Mouse (Mus musculus) stomach, embryonic 16.5 days (tissue): ENCODE data around the gene Gsk3a. TPM values are rescaled to one million over a fixed set of nuclear protein-coding genes. Genes with fewer than 3 reads are reported as not detected.

Source experiments
- ATAC-seq: fragments of 200-750 bp; cut with Nextera tagmentation; 2 replicates; pipeline ENCODE4 v1.8.0; 2017; ENCODE audit warnings: moderate number of reproducible peaks, moderate TSS enrichment; ENCODE audit not compliant: insufficient read depth, low FRiP score
- H3K27ac ChIP-seq: fragments of 300-500 bp; sonication (generic); 2 replicates; pipeline ENCODE4 v1.5.1; 2014; ENCODE audit warnings: low read length
- H3K27me3 ChIP-seq: fragments of 300-500 bp; sonication (generic); 2 replicates; pipeline ENCODE4 v1.6.1; 2014; ENCODE audit warnings: low read length, control low read depth, mixed read lengths; ENCODE audit not compliant: control insufficient read depth, insufficient read depth
- H3K36me3 ChIP-seq: fragments of 300-500 bp; sonication (generic); 2 replicates; pipeline ENCODE4 v1.6.1; 2014; ENCODE audit warnings: low read length; ENCODE audit not compliant: control insufficient read depth, insufficient read depth
- H3K4me1 ChIP-seq: fragments of 300-500 bp; sonication (generic); 2 replicates; pipeline ENCODE4 v1.6.1; 2014; ENCODE audit warnings: low read length, control low read depth, mixed read lengths; ENCODE audit not compliant: control insufficient read depth, insufficient read depth
- H3K4me2 ChIP-seq: fragments of 300-500 bp; sonication (generic); 2 replicates; pipeline ENCODE4 v1.6.1; 2014; ENCODE audit warnings: low read depth, low read length, mixed read lengths
- H3K4me3 ChIP-seq: fragments of 300-500 bp; sonication (generic); replicated peaks from 2 replicates; pipeline ENCODE4 v1.5.1; 2014; ENCODE audit warnings: mild to moderate bottlenecking, low read length
- H3K9ac ChIP-seq: fragments of 300-500 bp; sonication (generic); 2 replicates; pipeline ENCODE4 v1.6.1; 2014; ENCODE audit warnings: low read length
- H3K9me3 ChIP-seq: fragments of 300-500 bp; sonication (generic); replicated peaks from 2 replicates; pipeline ENCODE4 v1.6.1; 2016; ENCODE audit warnings: low read length, control low read depth; ENCODE audit not compliant: control insufficient read depth
- WGBS: fragments of 180-500 bp; shearing (Covaris S2); extraction: QIAGEN DNeasy Blood & Tissue Kit; methylation state at CpG from one replicate; pipeline ENCODE4 v1.1.7; 2014; 5-methylcytosine and 5-hydroxymethylcytosine counted together
- polyA plus RNA-seq: library from polyadenylated mRNA; unstranded; fragments of >200 nt; fragmentation: Nextera tagmentation; extraction: Ambion mirVana; gene quantifications from 2 replicates; pipeline ENCODE4 v1.2.1, GENCODE M21; 2015

Gsk3a gene
- 5.7 and 6.3 TPM in 2 replicates for polyA plus RNA-seq

DNA sequence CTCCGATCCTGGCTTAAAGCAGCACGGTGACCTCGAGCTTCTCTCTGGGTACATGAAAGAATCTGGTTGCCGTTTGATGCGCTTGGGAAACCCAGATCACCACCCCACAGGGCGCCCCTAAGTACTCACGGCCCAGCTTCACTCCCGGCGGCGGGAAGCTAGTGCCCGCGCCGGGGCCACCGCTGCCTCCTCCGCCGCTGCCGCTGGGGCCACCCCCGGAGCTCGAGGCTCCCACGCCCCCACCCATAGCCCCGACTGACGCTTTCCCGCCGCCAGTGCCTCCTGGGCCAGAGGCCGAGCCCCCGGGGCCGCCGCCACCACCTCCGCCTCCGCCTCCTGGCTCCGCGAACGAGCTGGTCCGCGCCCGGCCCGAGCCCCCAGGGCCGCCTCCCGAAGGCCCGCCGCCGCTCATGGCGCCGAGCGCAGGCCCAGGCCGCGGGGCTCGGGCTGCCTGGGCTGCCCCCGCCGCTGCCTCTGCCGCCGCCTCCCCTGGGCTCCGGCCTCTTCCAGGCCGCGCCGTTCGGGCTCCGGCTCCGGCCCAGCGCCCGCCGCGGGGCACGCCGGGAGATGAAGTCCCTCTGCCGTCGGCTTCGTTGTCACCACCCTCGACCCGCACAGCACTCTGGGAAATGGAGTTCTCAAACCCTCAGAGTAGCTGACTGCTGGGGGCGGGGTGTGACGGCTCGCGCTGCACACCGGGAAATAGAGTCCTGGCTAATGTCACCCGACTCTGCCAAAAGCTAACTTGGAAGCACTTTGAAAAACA lies at the start of gene Gsk3a:
TSS of gene Gsk3a (minus strand) at position 603 of the 766 bp plus-strand sequence.
- Histone ChIP-seq H3K27ac (peak within 1 kb of the TSS; percentile 87), H3K4me3 (peak within 1 kb of the TSS; percentile 87), H3K27me3 (no peaks in the 10 kb centered on the region), H3K4me2 (peak within 1 kb of the TSS; percentile 77), H3K9ac (peak within 1 kb of the TSS; percentile 98), H3K9me3 (no peaks in the 10 kb centered on the region), H3K36me3 (no peaks in the 10 kb centered on the region), H3K4me1 (peaks cover 23% of the 10 kb centered on the region)
- peak; percentile 90 for ATAC-seq
- under 1% methylated on average over 76 of the region's 76 CpGs for WGBS

DNA sequence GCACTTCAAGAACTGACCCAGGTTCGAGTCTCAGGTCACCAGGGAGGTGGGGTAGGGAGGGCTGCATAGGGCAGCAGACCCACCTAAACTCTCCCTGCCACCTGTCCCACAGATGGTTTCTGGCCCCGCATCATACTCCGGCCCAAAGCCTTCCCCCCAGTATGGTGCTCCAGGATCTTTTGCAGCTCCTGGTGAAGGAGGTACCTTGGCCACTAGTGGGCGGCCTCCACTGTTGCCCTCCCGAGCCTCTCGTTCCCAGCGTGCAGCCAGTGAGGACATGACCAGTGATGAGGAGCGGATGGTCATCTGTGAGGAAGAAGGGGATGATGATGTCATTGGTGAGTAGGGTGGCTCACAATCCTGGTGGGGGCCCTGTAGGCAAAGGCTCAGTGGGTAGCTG lies 49.3 kb upstream of the Gsk3a start:
- Histone ChIP-seq H3K36me3 (peaks cover 50% of the 10 kb centered on the region), H3K9me3 (no peaks in the 10 kb centered on the region), H3K4me3 (no peak overlapping the region), H3K27me3 (no peaks in the 10 kb centered on the region), H3K9ac (no peak overlapping the region), H3K27ac (no peak overlapping the region), H3K4me1 (peaks cover 34% of the 10 kb centered on the region), H3K4me2 (no peak overlapping the region)
- 78% methylated on average over 8 of the region's 8 CpGs for WGBS
- ATAC-seq, result no peak

DNA sequence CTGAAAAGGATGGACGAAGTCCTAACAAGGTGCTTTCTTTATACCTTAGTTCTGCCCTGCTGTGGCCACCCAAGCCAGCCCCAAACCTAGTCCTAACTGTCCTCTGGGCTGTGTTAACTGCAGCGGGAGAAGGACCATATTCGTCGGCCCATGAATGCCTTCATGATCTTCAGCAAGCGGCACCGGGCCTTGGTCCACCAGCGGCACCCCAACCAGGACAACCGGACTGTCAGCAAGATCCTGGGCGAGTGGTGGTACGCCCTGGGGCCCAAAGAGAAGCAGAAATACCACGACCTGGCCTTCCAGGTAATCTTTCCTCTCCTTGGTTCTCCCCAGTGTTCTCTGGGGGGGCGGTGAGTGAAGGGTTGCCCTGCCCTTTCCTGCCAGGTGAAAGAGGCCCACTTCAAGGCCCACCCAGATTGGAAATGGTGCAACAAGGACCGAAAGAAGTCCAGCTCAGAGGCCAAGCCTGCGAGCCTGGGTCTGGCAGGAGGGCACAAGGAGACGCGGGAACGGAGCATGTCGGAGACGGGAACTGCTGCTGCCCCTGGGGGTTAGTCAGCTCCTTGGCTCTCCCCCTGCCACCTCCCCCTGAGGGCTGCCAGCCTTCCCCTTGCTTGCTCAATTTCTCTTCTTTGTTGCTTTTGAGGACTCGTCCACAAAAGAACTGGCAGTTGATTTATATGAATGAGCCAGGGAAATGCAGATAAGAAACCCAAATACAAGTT lies 48.0 kb upstream of the Gsk3a start:
- Histone ChIP-seq H3K4me1 (peaks cover 35% of the 10 kb centered on the region), H3K4me2 (no peak overlapping the region), H3K27me3 (no peaks in the 10 kb centered on the region), H3K36me3 (peaks cover 45% of the 10 kb centered on the region), H3K9ac (no peak overlapping the region), H3K4me3 (no peak overlapping the region), H3K9me3 (no peaks in the 10 kb centered on the region), H3K27ac (no peak overlapping the region)
- WGBS, result 90% methylated on average over 20 of the region's 20 CpGs
- ATAC-seq, result no peak

DNA sequence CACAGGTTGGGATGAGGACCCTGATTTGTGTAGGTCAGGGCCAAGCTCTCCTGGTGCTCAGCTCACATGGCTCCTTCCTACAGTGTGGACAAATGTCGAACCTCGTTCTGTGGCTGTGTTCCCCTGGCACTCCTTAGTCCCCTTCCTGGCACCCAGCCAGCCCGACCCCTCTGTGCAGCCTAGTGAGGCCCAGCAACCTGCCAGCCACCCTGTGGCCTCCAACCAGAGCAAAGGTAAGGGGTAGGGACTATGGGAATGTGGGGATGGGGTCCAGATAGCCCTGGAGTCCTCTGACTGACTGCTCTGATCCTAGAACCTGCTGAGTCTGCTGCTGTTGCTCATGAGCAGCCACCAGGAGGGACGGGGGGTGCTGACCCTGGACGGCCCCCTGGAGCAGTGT lies 47.1 kb upstream of the Gsk3a start:
- H3K27me3 ChIP-seq, result no peaks in the 10 kb centered on the region
- H3K27ac ChIP-seq, result no peak overlapping the region
- H3K4me1 ChIP-seq, result peaks cover 40% of the 10 kb centered on the region
- ATAC-seq, result no peak
- H3K9ac ChIP-seq, result peak overlapping the region; percentile 88; the same call in 1 of the 2 replicates
- no peaks in the 10 kb centered on the region for H3K9me3 ChIP-seq
- peaks cover 37% of the 10 kb centered on the region for H3K36me3 ChIP-seq
- H3K4me3 ChIP-seq, result no peak overlapping the region
- WGBS, result 64% methylated on average over 5 of the region's 5 CpGs
- peak overlapping the region; percentile 83 for H3K4me2 ChIP-seq

DNA sequence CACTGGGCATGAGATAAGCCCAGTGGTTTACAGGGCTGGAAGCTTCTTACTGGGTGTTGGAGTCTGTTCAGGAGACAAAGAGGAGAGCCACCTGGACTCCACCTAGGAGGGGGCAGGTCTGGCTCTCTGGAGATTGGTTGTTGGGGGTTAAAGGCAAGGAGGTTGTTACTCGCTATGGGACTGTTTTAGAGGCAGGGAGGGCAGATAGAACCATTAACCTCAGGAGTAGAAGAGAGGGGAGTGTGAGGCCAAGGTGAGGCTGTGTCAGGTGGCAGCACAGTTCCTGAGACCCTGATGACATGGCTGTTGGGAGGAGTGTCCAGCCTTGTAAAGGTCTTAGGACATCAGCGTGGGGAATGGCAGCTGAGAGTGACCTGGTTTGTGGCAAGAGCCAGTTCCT lies 46.5 kb upstream of the Gsk3a start:
- 53% methylated on average over 2 of the region's 2 CpGs for WGBS

DNA sequence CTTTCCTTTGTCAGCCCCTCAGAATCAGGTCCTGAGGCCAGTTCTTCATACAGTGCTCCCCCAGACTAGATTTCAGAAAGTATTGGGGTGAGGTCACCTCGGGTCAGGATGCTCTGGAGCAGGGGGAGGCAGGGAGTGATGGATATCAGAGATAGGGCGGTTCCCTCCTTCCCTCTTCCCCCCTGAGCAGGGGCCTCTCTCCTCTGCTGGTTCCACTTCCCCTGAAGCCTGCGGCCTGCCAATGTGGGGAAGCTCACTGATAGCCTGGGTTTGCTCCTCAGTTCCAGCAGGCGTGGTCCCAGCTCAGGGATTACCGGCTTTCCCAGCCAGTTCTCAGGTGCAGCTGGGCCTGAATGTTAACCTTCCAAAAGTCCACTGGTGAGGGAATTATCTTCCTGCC lies 46.0 kb upstream of the Gsk3a start:
- Histone ChIP-seq H3K27me3 (no peaks in the 10 kb centered on the region), H3K9ac (peak overlapping the region; percentile 88), H3K4me1 (peaks cover 43% of the 10 kb centered on the region), H3K27ac (peak overlapping the region; percentile 100), H3K4me3 (peak overlapping the region; percentile 65), H3K4me2 (peak overlapping the region; percentile 83), H3K9me3 (no peaks in the 10 kb centered on the region), H3K36me3 (peaks cover 25% of the 10 kb centered on the region)
- ATAC-seq, result no peak
- WGBS, result 7% methylated on average over 5 of the region's 5 CpGs

More for the DNA sequence above, 46.5 kb upstream of the Gsk3a start:
- Histone ChIP-seq H3K27me3 (no peaks in the 10 kb centered on the region), H3K4me1 (peaks cover 43% of the 10 kb centered on the region), H3K27ac (peak overlapping the region; percentile 100), H3K9ac (peak overlapping the region; percentile 88), H3K4me3 (peak overlapping the region; percentile 65), H3K4me2 (peak overlapping the region; percentile 83), H3K9me3 (no peaks in the 10 kb centered on the region), H3K36me3 (peaks cover 31% of the 10 kb centered on the region)
- ATAC-seq, result no peak

DNA sequence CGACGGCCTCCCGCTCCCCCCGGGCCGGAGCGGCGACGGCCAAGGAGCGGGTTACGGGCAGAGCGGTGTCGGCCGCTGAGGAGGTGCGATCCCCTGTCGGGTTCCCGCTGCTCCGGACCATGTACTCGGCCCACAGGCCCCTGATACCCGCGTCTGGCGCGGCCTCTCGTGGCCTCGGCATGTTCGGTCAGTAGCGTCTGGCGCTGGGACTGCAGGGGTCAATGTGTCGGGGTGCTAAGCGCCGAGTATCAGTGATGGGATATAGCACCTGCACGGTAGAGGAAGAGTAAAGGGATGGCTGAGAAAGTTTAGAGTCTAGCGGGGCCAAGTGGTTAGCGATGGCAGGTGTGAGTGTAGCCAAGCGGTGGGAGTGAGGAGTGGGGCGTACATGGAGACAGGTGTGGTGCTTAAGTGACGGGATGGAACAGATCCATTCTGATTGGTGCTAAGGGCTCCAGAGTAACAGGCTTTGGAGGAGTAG lies 45.1 kb upstream of the Gsk3a start:
- Histone ChIP-seq H3K9me3 (no peaks in the 10 kb centered on the region), H3K4me3 (peak overlapping the region; percentile 65), H3K4me2 (peak overlapping the region; percentile 83), H3K9ac (peak overlapping the region; percentile 88), H3K27ac (peak overlapping the region; percentile 100), H3K36me3 (peaks cover 17% of the 10 kb centered on the region), H3K27me3 (no peaks in the 10 kb centered on the region), H3K4me1 (peaks cover 46% of the 10 kb centered on the region)
- ATAC-seq, result no peak
- WGBS, result under 1% methylated on average over 34 of the region's 36 CpGs

DNA sequence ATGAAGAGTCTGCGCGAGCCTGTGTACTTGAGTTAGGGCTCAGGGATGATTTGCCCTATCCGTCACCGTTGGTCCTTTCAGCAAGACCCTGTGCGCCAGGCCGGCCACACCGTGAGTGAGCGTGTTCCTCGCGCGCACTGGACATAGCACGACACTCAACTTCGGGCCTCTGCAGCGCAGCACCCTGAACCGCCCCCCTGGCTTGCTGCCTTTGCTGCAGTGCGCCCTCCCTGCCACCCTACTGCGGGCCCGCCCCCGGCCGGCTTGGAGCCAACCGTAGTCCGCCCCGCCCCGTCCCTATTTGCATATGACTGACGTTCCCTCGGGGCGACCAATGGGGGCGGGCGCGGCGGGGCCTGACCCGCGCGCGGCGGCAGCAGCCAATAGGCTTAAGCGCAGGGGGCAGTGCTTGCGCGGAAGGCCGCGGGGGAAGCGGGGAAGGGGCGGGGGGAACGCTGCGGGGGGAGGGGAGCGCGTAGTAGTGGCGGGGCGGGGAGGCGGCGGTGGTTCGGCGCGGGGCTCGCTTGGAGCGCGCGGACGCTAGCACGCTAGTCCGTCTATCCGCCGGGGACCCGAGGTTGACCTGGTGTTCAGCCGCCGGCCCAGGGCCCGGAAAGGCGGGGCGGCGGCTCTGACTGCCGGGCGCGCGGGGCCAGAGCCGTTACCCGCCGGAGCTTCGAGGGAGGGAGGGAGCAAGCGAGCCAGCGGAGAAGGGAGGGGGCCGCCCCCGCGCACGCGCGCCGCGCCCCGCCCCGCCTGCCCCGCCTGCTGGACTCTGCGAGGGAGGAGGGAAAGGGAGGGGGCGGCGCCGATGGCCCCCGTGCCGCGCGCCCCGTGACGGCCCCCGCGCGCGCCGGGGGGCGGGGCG lies 44.3 kb upstream of the Gsk3a start:
- peak; percentile 78 for ATAC-seq
- no peaks in the 10 kb centered on the region for H3K27me3 ChIP-seq
- H3K9ac ChIP-seq, result peak overlapping the region; percentile 89
- peaks cover 10% of the 10 kb centered on the region for H3K36me3 ChIP-seq
- no peaks in the 10 kb centered on the region for H3K9me3 ChIP-seq
- H3K4me3 ChIP-seq, result peak overlapping the region; percentile 65
- WGBS, result under 1% methylated on average over 95 of the region's 108 CpGs
- H3K27ac ChIP-seq, result peak overlapping the region; percentile 100
- H3K4me1 ChIP-seq, result peaks cover 53% of the 10 kb centered on the region
- H3K4me2 ChIP-seq, result peak overlapping the region; percentile 83
